8 mouse cellular contexts compared by ENCODE assay signal in genomic region chr17:35918276-35919059, GRCm38 (mm10). TPM values are rescaled to one million over a fixed set of nuclear protein-coding genes. Genes with fewer than 3 reads are reported as not detected.
A peak's percentile ranks its signal among the peaks of the same experiment; 100 is the strongest.
DNase-seq lines count a peak whose midpoint lies in the region; ATAC-seq and TF ChIP-seq lines count a peak whose summit lies in the region.

No protein-coding gene starts in this region.

- H3K4me1 ChIP-seq in bone marrow, adult 2 months (ENCODE audit: control insufficient read depth, insufficient read depth, low read length), result peaks cover 1% of the 10 kb centered on the region; the same call in 1 of the 2 replicates
- H3K4me1 ChIP-seq in forebrain, embryonic 13.5 days, result peaks cover 35% of the 10 kb centered on the region
- peaks cover 21% of the 10 kb centered on the region for H3K4me1 ChIP-seq in intestine, embryonic 15.5 days (replicated peaks)
- H3K4me1 ChIP-seq in liver, embryonic 15.5 days (replicated peaks), result peaks cover 67% of the 10 kb centered on the region
- H3K4me1 ChIP-seq in olfactory bulb, adult 2 months (ENCODE audit: control insufficient read depth, insufficient read depth, low read length), result peaks cover 9% of the 10 kb centered on the region

- no peak for ATAC-seq in forebrain, embryonic 13.5 days
- ATAC-seq in intestine, embryonic 15.5 days, result no peak
- no peak for ATAC-seq in liver, embryonic 15.5 days (ENCODE audit: insufficient read depth)

- DNase-seq in layer of hippocampus, postnatal 10 days (ENCODE audit: low spot score in 2 of 2), result peak; percentile 43 to 59
- DNase-seq in layer of hippocampus, adult 8-10 months (ENCODE audit: low spot score in 2 of 2), result no peak
- DNase-seq in testis, postnatal 10 days (ENCODE audit: low spot score), result no peak

- under 1% methylated on average over 11 of the region's 11 CpGs for WGBS in bone marrow, adult 2 months
- under 1% methylated on average over 11 of the region's 11 CpGs for WGBS in forebrain, embryonic 13.5 days
- under 1% methylated on average over 11 of the region's 11 CpGs for WGBS in intestine, embryonic 15.5 days
- 0% methylated on average over 11 of the region's 11 CpGs for WGBS in liver, embryonic 15.5 days (ENCODE audit: insufficient replicate concordance)
- 0% methylated on average over 11 of the region's 11 CpGs for WGBS in olfactory bulb, adult 2 months

- no peaks in the 10 kb centered on the region for H3K27me3 ChIP-seq in forebrain, embryonic 13.5 days
- no peaks in the 10 kb centered on the region for H3K27me3 ChIP-seq in intestine, embryonic 15.5 days (replicated peaks)
- no peaks in the 10 kb centered on the region for H3K27me3 ChIP-seq in liver, embryonic 15.5 days

- 0 out of 2 replicates have a peak, but pooled peaks have one; percentile 19 for TF ChIP-seq POLR2A in bone marrow, adult 2 months (IDR thresholded peaks at IDR 0.05; ENCODE audit: borderline replicate concordance, control insufficient read depth, low read depth, low read length)
- no peak for TF ChIP-seq POLR2A in olfactory bulb, adult 2 months (IDR thresholded peaks at IDR 0.05; ENCODE audit: insufficient read depth, low read depth, low read length)

- peak overlapping the region; percentile 79 for H3K4me2 ChIP-seq in forebrain, embryonic 13.5 days
- H3K4me2 ChIP-seq in intestine, embryonic 15.5 days (replicated peaks), result peak overlapping the region; percentile 76
- H3K4me2 ChIP-seq in liver, embryonic 15.5 days, result peak overlapping the region; percentile 74

- no peaks in the 10 kb centered on the region for H3K9me3 ChIP-seq in forebrain, embryonic 13.5 days (replicated peaks)
- H3K9me3 ChIP-seq in intestine, embryonic 15.5 days, result no peaks in the 10 kb centered on the region
- H3K9me3 ChIP-seq in liver, embryonic 15.5 days (replicated peaks), result no peaks in the 10 kb centered on the region

- peak overlapping the region; percentile 94 for H3K27ac ChIP-seq in bone marrow, adult 2 months (ENCODE audit: control insufficient read depth, insufficient read depth, low read depth, low read length, poor library complexity)
- H3K27ac ChIP-seq in forebrain, embryonic 13.5 days, result peak overlapping the region; percentile 99
- H3K27ac ChIP-seq in intestine, embryonic 15.5 days, result peak overlapping the region; percentile 95
- peak overlapping the region; percentile 96 for H3K27ac ChIP-seq in liver, embryonic 15.5 days (replicated peaks)
- peak overlapping the region; percentile 100 for H3K27ac ChIP-seq in olfactory bulb, adult 2 months (ENCODE audit: insufficient read depth, low read depth, low read length)

- peak overlapping the region; percentile 95 for H3K4me3 ChIP-seq in bone marrow, adult 2 months (replicated peaks; ENCODE audit: control insufficient read depth, low read depth, low read length)
- peak overlapping the region; percentile 76 for H3K4me3 ChIP-seq in forebrain, embryonic 13.5 days
- peak overlapping the region; percentile 65 for H3K4me3 ChIP-seq in intestine, embryonic 15.5 days (replicated peaks)
- H3K4me3 ChIP-seq in liver, embryonic 15.5 days (replicated peaks), result peak overlapping the region; percentile 77
- H3K4me3 ChIP-seq in olfactory bulb, adult 2 months (ENCODE audit: insufficient read depth, low read depth, low read length), result peak overlapping the region; percentile 65

- H3K9ac ChIP-seq in forebrain, embryonic 13.5 days, result peak overlapping the region; percentile 98
- H3K9ac ChIP-seq in intestine, embryonic 15.5 days, result peak overlapping the region; percentile 86
- H3K9ac ChIP-seq in liver, embryonic 15.5 days, result peak overlapping the region; percentile 87

- no peak for TF ChIP-seq CTCF in bone marrow, adult 2 months (IDR thresholded peaks at IDR 0.05; ENCODE audit: control insufficient read depth, insufficient read depth, low read length)
- TF ChIP-seq CTCF in olfactory bulb, adult 2 months (IDR thresholded peaks at IDR 0.05; ENCODE audit: insufficient read depth, low read depth, low read length), result no peak

- H3K36me3 ChIP-seq in forebrain, embryonic 13.5 days (ENCODE audit: poor library complexity, severe bottlenecking), result peaks cover 12% of the 10 kb centered on the region
- H3K36me3 ChIP-seq in intestine, embryonic 15.5 days, result 0 out of 2 replicates have a peak, but pooled peaks cover 2% of the 10 kb centered on the region
- H3K36me3 ChIP-seq in liver, embryonic 15.5 days (replicated peaks), result peaks cover 49% of the 10 kb centered on the region

RNA-seq across cellular contexts. Expression of gene Ppp1r10, which starts 2.2 kb away (rescaled TPM):
- total RNA-seq in layer of hippocampus, postnatal 10 days (2021), result 10 to 100 TPM; 66.2 to 67.3 TPM
- 10 to 100 TPM; 71.6 to 79.8 (median 74.6) TPM for total RNA-seq in layer of hippocampus, adult 8-10 months (2022)
- polyA plus RNA-seq in bone marrow, adult 2 months (2011; ENCODE audit: insufficient read depth, insufficient read length, low replicate concordance, missing spikeins), result 24.4 and 48.0 TPM in 2 replicates
- 51.8 and 52.2 TPM in 2 replicates for polyA plus RNA-seq in forebrain, embryonic 13.5 days (2015; fragmentation: Nextera tagmentation; extraction: Ambion mirVana)
- polyA plus RNA-seq in intestine, embryonic 15.5 days (2015; fragmentation: Nextera tagmentation; extraction: Ambion mirVana), result 32.4 and 32.9 TPM in 2 replicates
- polyA plus RNA-seq in liver, embryonic 15.5 days (2015; fragmentation: Nextera tagmentation; extraction: Ambion mirVana), result 20.9 and 22.3 TPM in 2 replicates
- not detected in 2 replicates for polyA plus RNA-seq in olfactory bulb, adult 2 months (2012; ENCODE audit: insufficient read depth, insufficient read length, low replicate concordance, missing spikeins)

RNA-seq across cellular contexts. Expression of gene Mrps18b, which starts 2.3 kb away (rescaled TPM):
- total RNA-seq in layer of hippocampus, postnatal 10 days (2021), result 10 to 100 TPM; 49.1 to 50.2 TPM
- total RNA-seq in layer of hippocampus, adult 8-10 months (2022), result 10 to 100 TPM; 39.0 to 57.9 (median 42.8) TPM
- polyA plus RNA-seq in bone marrow, adult 2 months (2011; ENCODE audit: insufficient read depth, insufficient read length, low replicate concordance, missing spikeins), result 43.2 and 65.2 TPM in 2 replicates
- 57.1 and 62.2 TPM in 2 replicates for polyA plus RNA-seq in forebrain, embryonic 13.5 days (2015; fragmentation: Nextera tagmentation; extraction: Ambion mirVana)
- 126 and 139 TPM in 2 replicates for polyA plus RNA-seq in intestine, embryonic 15.5 days (2015; fragmentation: Nextera tagmentation; extraction: Ambion mirVana)
- 68.7 and 71.1 TPM in 2 replicates for polyA plus RNA-seq in liver, embryonic 15.5 days (2015; fragmentation: Nextera tagmentation; extraction: Ambion mirVana)
- polyA plus RNA-seq in olfactory bulb, adult 2 months (2012; ENCODE audit: insufficient read depth, insufficient read length, low replicate concordance, missing spikeins), result not detected in 2 replicates

RNA-seq across cellular contexts. Expression of gene Atat1, which starts 8.6 kb away (rescaled TPM):
- 100 to 1,000 TPM; 132 to 133 TPM for total RNA-seq in layer of hippocampus, postnatal 10 days (2021)
- total RNA-seq in layer of hippocampus, adult 8-10 months (2022), result 10 to 100 TPM; 53.2 to 64.1 (median 60.0) TPM
- 11.7 and 19.9 TPM in 2 replicates for polyA plus RNA-seq in bone marrow, adult 2 months (2011; ENCODE audit: insufficient read depth, insufficient read length, low replicate concordance, missing spikeins)
- polyA plus RNA-seq in forebrain, embryonic 13.5 days (2015; fragmentation: Nextera tagmentation; extraction: Ambion mirVana), result 331 and 355 TPM in 2 replicates
- 47.2 and 47.7 TPM in 2 replicates for polyA plus RNA-seq in intestine, embryonic 15.5 days (2015; fragmentation: Nextera tagmentation; extraction: Ambion mirVana)
- polyA plus RNA-seq in liver, embryonic 15.5 days (2015; fragmentation: Nextera tagmentation; extraction: Ambion mirVana), result 7.3 and 8.0 TPM in 2 replicates
- polyA plus RNA-seq in olfactory bulb, adult 2 months (2012; ENCODE audit: insufficient read depth, insufficient read length, low replicate concordance, missing spikeins), result not detected in 2 replicates

RNA-seq across cellular contexts. Expression of gene 2310061I04Rik, which starts 21.2 kb away (rescaled TPM):
- total RNA-seq in layer of hippocampus, postnatal 10 days (2021), result 10 to 100 TPM; 69.4 to 77.2 TPM
- total RNA-seq in layer of hippocampus, adult 8-10 months (2022), result 10 to 100 TPM; 45.9 to 61.4 (median 50.0) TPM
- 28.5 and 52.0 TPM in 2 replicates for polyA plus RNA-seq in bone marrow, adult 2 months (2011; ENCODE audit: insufficient read depth, insufficient read length, low replicate concordance, missing spikeins)
- polyA plus RNA-seq in forebrain, embryonic 13.5 days (2015; fragmentation: Nextera tagmentation; extraction: Ambion mirVana), result 31.6 and 36.6 TPM in 2 replicates
- polyA plus RNA-seq in intestine, embryonic 15.5 days (2015; fragmentation: Nextera tagmentation; extraction: Ambion mirVana), result 25.5 and 31.9 TPM in 2 replicates
- 8.5 and 9.7 TPM in 2 replicates for polyA plus RNA-seq in liver, embryonic 15.5 days (2015; fragmentation: Nextera tagmentation; extraction: Ambion mirVana)
- polyA plus RNA-seq in olfactory bulb, adult 2 months (2012; ENCODE audit: insufficient read depth, insufficient read length, low replicate concordance, missing spikeins), result not detected in 2 replicates

RNA-seq across cellular contexts. Expression of gene Dhx16, which starts 38.8 kb away (rescaled TPM):
- 10 to 100 TPM; 26.1 to 36.5 TPM for total RNA-seq in layer of hippocampus, postnatal 10 days (2021)
- total RNA-seq in layer of hippocampus, adult 8-10 months (2022), result 10 to 100 TPM; 28.3 to 35.3 (median 31.4) TPM
- 119 and 234 TPM in 2 replicates for polyA plus RNA-seq in bone marrow, adult 2 months (2011; ENCODE audit: insufficient read depth, insufficient read length, low replicate concordance, missing spikeins)
- polyA plus RNA-seq in forebrain, embryonic 13.5 days (2015; fragmentation: Nextera tagmentation; extraction: Ambion mirVana), result 38.6 and 39.9 TPM in 2 replicates
- 43.1 and 44.2 TPM in 2 replicates for polyA plus RNA-seq in intestine, embryonic 15.5 days (2015; fragmentation: Nextera tagmentation; extraction: Ambion mirVana)
- 31.1 and 37.0 TPM in 2 replicates for polyA plus RNA-seq in liver, embryonic 15.5 days (2015; fragmentation: Nextera tagmentation; extraction: Ambion mirVana)
- polyA plus RNA-seq in olfactory bulb, adult 2 months (2012; ENCODE audit: insufficient read depth, insufficient read length, low replicate concordance, missing spikeins), result not detected in 2 replicates

Comparison
In these comparisons a context has a peak if more than half of its experiments do, and no peak if none do; other contexts are left out.
1. DNase-seq: peak in layer of hippocampus, postnatal 10 days (2 of 2); none in layer of hippocampus, adult 8-10 months (0 of 2) and testis, postnatal 10 days (single experiment).
2. RNA of gene Mrps18b, which starts 2.3 kb away (polyA plus RNA-seq): 126 to 139 TPM in intestine, embryonic 15.5 days, 68.7 to 71.1 TPM in liver, embryonic 15.5 days, 43.2 to 65.2 TPM in bone marrow, adult 2 months and 57.1 to 62.2 TPM in forebrain, embryonic 13.5 days; not detected in olfactory bulb, adult 2 months; every median in the first group is over 10 times any median in the second.
3. Peak in every context shown above with its lines, with median percentiles within 50 percentile points of each other: H3K27ac ChIP-seq, H3K4me3 ChIP-seq, H3K4me2 ChIP-seq and H3K9ac ChIP-seq.